Mouse (Mus musculus) myocyte (in vitro differentiated cells): ENCODE data around the gene Mmd.

ENCODE experiments used
- MAX ChIP-seq: IDR thresholded peaks from one replicate; pipeline ENCODE4 v1.6.1; 2011; ENCODE audit warnings: low read depth, mild to moderate bottlenecking, control low read depth
- MYOD1 ChIP-seq, 3 experiments: IDR thresholded peaks; one replicate each; pipeline ENCODE4 v1.6.1; 2011; ENCODE audit warnings: control low read depth in 2 of 3, low read depth in 2 of 3, mild to moderate bottlenecking in 2 of 3, moderate library complexity in 1 of 3; ENCODE audit not compliant: insufficient read length in 2 of 3, control insufficient read depth in 1 of 3
- MYOG ChIP-seq, 3 experiments: IDR thresholded peaks; one replicate each; pipeline ENCODE4 v1.6.1; 2011; ENCODE audit warnings: control low read depth in 2 of 3, low read depth in 2 of 3, mild to moderate bottlenecking in 2 of 3; ENCODE audit not compliant: insufficient read length in 2 of 3, control insufficient read depth in 1 of 3, insufficient read depth in 1 of 3
- POLR2A ChIP-seq: IDR thresholded peaks from one replicate; pipeline ENCODE4 v1.6.1; 2011; ENCODE audit warnings: low read depth, mild to moderate bottlenecking, control low read depth, moderate library complexity; ENCODE audit not compliant: insufficient read length
- REST ChIP-seq: IDR thresholded peaks from one replicate; pipeline ENCODE4 v1.6.1; 2011; ENCODE audit warnings: mild to moderate bottlenecking, control low read depth, moderate library complexity; ENCODE audit not compliant: insufficient read depth, insufficient read length
- SRF ChIP-seq: IDR thresholded peaks from one replicate; pipeline ENCODE4 v1.6.1; 2011; ENCODE audit warnings: low read depth; ENCODE audit not compliant: control insufficient read depth, insufficient read length
- TCF12 ChIP-seq: IDR thresholded peaks from one replicate; pipeline ENCODE4 v1.6.1; 2011; ENCODE audit warnings: mild to moderate bottlenecking, control low read depth; ENCODE audit not compliant: poor library complexity, insufficient read depth, severe bottlenecking
- USF1 ChIP-seq: IDR thresholded peaks from one replicate; pipeline ENCODE4 v1.6.1; 2011; ENCODE audit warnings: low read depth, mild to moderate bottlenecking, control low read depth, moderate library complexity

GRCm38 (mm10) chr11:90268934-90269333 is 19.7 kb downstream of the Mmd start:
- TF ChIP-seq USF1 (no peak), MAX (no peak), POLR2A (no peak), TCF12 (no peak), MYOG (IDR thresholded peaks at IDR 0.05; ENCODE audit: control insufficient read depth in 1 of 3, insufficient read depth in 1 of 3, insufficient read length in 2 of 3, low read depth in 2 of 3) (no peak), SRF (no peak), MYOD1 (IDR thresholded peaks at IDR 0.05; ENCODE audit: control insufficient read depth in 1 of 3, insufficient read length in 2 of 3, low read depth in 2 of 3) (no peak), REST (no peak)
